Mouse (Mus musculus) ES-CJ7 (cell line): ENCODE measurements at regions not wholly inside any gene's neighbourhood (a gene's known extent, or its start where the extent isn't known, plus 50 kb on each side); places are given as distances from the start of the nearest gene placed in this dataset.

Source experiments
- DNase-seq: peaks from one replicate; pipeline ENCODE4 v3.0.0; 2011; ENCODE audit warnings: low read depth, low spot score

DNA sequence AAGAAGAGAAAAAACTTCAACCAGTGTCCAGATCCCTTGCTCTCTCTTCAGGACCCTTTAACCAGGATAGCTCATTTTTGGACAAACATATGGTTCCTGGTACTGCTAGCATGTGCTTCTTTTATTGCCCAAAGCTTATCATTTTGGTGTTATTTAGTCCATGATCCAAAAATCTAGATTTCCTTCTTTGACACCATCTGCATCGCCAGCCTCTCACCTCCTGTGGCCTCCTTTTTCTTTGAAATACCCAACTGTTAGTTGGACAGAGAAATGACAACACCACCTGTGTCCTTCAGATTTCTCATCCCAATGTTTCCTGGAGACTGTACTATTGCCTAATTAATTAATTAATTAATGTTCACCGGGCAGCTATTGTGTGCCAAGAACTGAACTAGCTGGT, 188.0 kb upstream of the Plppr1 start:
- no peak for DNase-seq

DNA sequence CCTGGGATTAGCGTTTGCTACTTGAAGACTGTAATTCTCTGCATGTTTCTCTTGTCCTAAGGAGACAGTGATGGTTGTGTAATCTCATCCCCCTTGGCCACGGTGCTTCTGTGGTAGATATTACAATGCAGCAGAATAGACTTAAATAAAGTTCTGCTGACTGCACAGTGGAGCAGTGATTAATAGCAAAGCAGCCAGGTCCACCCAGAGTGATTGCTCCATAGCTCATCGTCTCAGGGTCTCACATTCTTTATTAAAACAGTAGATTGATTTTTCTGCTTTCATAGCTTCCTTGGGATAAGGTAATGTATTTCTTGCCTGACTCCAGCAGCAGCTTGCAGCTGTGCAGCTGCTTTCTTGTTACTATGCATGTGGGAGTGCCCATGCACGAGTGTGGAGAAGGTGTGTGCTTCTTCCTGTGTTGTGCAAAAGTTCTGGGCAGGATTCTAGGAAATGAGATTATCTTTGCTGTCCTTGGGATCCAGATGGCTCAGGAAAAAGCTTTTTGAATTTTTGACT, 169.9 kb upstream of the Plppr1 start:
- DNase-seq = no peak

DNA sequence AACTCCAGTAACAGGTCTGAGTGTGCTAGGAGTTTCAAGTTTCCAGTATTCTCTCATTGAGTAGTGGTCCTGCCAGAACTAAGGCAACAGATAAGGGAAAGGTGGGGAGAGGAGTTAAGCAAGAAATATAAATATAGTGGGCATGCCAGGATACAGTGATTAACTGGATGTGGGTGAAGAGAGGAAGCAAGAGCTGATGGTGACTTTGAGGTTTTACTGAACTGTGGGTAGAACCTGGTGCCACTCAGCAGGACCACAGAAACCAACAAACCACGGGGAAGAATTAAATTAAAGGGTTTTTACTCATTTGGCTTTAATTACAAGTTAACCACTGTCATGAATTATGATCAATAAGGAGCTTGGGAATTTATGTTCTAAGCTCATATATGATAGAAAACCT, 154.5 kb upstream of the Plppr1 start:
- no peak for DNase-seq

DNA sequence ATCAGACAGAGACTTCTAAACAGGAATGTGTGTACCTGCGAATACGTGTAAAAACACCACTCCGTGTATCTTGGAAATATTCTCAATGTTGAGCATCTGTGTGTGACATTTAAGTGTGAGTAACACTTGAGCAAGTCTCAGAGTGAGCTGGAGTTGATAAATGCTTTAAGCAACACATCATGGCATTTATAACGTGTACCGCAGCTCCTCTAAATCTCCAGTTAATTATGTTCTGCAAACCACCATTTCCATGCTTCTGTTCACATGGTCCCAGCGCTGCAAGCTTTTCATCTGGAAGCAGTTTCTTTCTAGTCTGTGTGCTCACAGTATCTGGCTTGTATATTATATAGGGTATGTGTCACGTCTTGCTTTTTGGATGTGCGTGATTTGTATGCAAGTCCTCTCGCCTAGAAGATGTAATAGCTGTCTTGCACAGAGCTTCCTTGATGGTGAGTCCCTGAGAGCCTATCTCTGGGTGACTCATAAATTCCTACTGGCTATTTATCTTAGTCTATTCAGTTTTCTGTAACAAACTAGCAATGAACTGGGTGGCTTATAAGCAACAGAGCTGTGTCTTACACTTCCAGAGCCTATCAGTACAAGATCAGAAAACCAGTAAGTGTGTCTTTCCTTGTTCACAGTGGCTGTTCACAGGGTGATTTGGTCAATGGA, 153.7 kb upstream of the Plppr1 start:
- DNase-seq = no peak

- DNase-seq = no peak
These were observed 149.9 kb upstream of the Plppr1 start for GRCm38 (mm10) chr4:48909161-48909560.

GRCm38 (mm10) chr4:48913301-48913700, 145.8 kb upstream of the Plppr1 start:
- no peak for DNase-seq

- no peak for DNase-seq
These were observed 134.3 kb upstream of the Plppr1 start for GRCm38 (mm10) chr4:48924576-48925459.

- DNase-seq = no peak
These were observed 120.7 kb upstream of the Plppr1 start for GRCm38 (mm10) chr4:48938420-48938819.

DNA sequence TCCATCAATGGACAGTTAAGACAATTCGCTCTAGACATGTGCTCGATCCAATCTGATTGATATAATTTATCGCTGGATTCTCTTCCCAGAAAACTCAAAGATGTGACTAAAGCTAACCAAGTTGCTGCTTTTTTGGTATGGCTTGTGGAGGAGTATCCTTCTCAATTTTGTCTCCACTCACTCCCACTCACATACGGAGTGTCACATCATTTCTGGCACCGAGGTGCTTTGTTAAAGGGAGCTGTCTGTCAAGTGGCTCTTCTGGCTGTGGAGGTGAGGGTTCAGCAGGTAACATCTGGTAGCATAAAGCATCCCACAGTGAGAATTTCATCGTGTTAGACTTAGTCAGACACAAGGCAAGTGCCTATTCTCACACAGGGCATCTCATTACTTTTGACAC, 120.2 kb upstream of the Plppr1 start:
- DNase-seq = no peak

DNA sequence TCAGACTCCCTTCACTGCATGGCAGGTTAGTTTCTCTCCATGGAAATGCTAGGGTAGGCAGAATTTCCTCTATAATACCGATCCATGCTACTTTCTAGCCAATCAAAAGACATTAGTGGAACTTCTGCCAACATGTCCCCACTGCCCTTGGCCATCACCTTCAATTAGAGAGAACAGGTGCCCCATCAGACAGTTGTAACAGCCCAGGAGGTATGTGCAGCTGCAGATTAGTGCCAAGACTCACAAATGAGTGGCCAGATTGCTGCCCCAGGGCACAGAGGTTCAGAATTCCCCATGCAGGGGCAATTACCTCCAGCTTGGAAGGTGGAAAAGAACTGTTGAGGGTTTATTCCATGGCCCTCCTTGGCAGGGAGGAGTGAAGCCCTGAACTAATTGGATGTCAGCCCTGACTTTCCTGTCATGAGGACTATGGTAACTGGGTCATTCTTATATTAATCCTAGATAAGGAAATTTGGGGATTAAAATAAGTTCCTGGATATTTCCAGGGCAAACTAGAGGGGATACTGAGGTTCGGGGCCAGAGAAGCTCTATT, 113.7 kb upstream of the Plppr1 start:
- no peak for DNase-seq

DNA sequence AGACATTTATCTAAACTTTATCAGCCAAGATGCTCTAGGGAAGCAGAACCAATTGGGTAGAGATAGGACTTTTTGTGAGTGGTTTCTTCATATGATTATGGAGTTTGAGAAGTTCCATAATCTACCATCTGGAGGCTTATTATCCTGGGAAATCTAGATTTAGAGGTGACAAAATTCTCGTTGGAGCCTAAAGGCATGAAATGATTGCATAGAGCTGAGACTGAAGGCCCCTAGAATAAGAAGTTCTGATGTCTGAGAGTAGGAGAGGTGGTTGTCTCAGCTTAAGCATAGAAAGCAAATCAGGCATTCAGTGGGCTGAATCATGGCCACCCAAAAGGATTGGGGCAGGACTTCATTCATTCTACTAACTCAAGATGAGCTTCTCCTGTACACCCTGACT, 106.1 kb upstream of the Plppr1 start:
- no peak for DNase-seq

- DNase-seq = no peak
These were observed 83.3 kb upstream of the Plppr1 start for GRCm38 (mm10) chr4:48975810-48976209.

DNA sequence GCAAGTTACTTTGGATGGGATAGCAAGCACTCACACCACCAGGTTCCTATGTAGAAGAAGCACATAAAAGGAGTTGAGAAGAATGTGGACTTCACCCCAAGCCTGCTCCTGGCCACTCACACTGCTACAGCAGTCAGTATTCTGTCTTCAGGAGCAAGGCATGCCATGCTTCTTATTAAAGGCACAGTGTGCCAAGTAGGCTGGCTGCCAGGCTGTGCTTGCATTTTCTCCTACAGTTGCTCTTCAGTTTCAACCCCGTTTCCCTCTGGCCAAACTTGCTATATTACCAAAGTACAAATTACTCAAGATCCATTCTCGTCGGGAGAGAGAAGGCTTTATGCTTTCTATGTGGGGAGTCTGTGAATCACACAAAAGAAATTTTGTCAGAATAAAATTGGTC, 67.1 kb upstream of the Plppr1 start:
- DNase-seq = no peak
